Mouse (Mus musculus) Patski (cell line): ENCODE measurements around the gene Rad51. TPM values are rescaled to one million over a fixed set of nuclear protein-coding genes. Genes with fewer than 3 reads are reported as not detected.

Experiments
- ATAC-seq: fragments of 100-300 bp; one replicate; pipeline ENCODE4 v1.8.0; 2021
- CTCF ChIA-PET: fragments of 350-600 bp; sonication (Branson Sonifier 250); formaldehyde crosslinking; loops from one replicate; lab custom pipeline; 2022; ENCODE audit warnings: inconsistent platforms; lab: Charles Lee
- POLR2A ChIA-PET: fragments of 350-600 bp; sonication (Branson Sonifier 250); formaldehyde crosslinking; loops from one replicate; lab custom pipeline; 2022; ENCODE audit warnings: antibody characterized with exemption, inconsistent platforms; lab: Charles Lee
- DNase-seq: peaks from one replicate; pipeline ENCODE4 v3.0.0-alpha.2; 2011; ENCODE audit warnings: low read depth, low spot score
- H3K27me3 ChIP-seq: fragments of 371-371 bp; one replicate; pipeline ENCODE4 v1.5.1; 2021
- CTCF ChIP-seq: fragments of 100-300 bp; IDR thresholded peaks from one replicate; pipeline ENCODE4 v1.5.1; 2021
- in situ Hi-C: fragments of 300-500 bp; cut with MboI; formaldehyde crosslinking; loops from 3 replicates; pipeline ENCODE4 v1.11.1; 2018; ENCODE audit warnings: low pct_unique_long_range_greater_than_20kb, mixed read lengths
- polyA plus RNA-seq: library from polyadenylated mRNA; unstranded; gene quantifications from one replicate; pipeline ENCODE4 v1.2.3, GENCODE M21; 2021

Rad51 gene
- polyA plus RNA-seq, 1 experiment from 2014 or later, result 24.6 TPM

DNA sequence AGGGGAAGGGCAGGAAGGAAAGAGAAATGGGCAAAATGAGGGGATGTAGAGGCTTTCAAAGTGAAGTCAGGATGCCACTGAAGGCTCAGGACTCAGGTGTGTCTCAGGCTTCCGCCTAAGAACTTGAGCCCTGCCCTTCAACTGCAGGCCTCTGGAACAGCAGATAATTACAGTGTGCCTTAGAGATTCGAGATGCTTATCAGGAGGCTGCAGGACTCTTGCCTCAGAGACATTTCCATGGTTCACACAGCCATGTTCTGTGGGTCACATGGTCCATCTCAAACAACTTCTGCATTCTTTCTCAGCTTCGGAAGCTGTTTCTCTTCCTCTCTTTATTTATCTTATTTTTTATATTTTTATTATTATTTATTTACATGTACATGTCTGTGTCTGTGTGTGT lies 50.5 kb downstream of the Rad51 start:
- no peak for TF ChIP-seq CTCF
- ATAC-seq (no peak), DNase-seq (no peak)
- ChIA-PET CTCF (interaction anchor here (1.1 to 1.4 kb wide), 2 partner anchors 9 to 22 kb away, joined by 3 read pairs; no protein-coding TSS in a partner anchor), POLR2A (no interaction called here)
- in situ Hi-C loops, result no loop called here
- no peaks in the 10 kb centered on the region for H3K27me3 ChIP-seq

- ChIA-PET POLR2A (interaction anchor here (0.6 to 1.2 kb wide), 2 partner anchors 10 to 26 kb away, joined by 3 to 5 read pairs; partner anchors contain the start of gene Gm14137), CTCF (interaction anchor here (1.4 to 2.2 kb wide), 2 partner anchors 23 to 25 kb away, joined by 3 to 11 read pairs; no protein-coding TSS in a partner anchor)
- no peaks in the 10 kb centered on the region for H3K27me3 ChIP-seq
- no peak for ATAC-seq
- TF ChIP-seq CTCF, result no peak
- DNase-seq, result no peak
- in situ Hi-C loops, result no loop called here
These were observed 51.4 kb downstream of the Rad51 start for GRCm38 (mm10) chr2:119163999-119164398.

- CTCF ChIA-PET, result interaction anchor here (1.2 to 2.2 kb wide), 5 partner anchors 9 to 80 kb away, joined by 3 to 11 read pairs (median 3); partner anchors contain the start of gene Gm14137
- no peak for TF ChIP-seq CTCF
- ATAC-seq (no peak), DNase-seq (no peak)
- POLR2A ChIA-PET, result no interaction called here
- H3K27me3 ChIP-seq, result no peaks in the 10 kb centered on the region
- in situ Hi-C loops, result no loop called here
These were observed 52.8 kb downstream of the Rad51 start for GRCm38 (mm10) chr2:119165401-119165800.

GRCm38 (mm10) chr2:119166901-119167865 lies 54.6 kb downstream of the Rad51 start, which contains the start of gene Gchfr:
TSS of gene Gchfr (plus strand) at chr2:119167773.
- TF ChIP-seq CTCF, result no peak
- in situ Hi-C loops, result no loop called here
- POLR2A ChIA-PET, result no interaction called here
- DNase-seq (no peak), ATAC-seq (peak; percentile 64)
- CTCF ChIA-PET, result interaction anchor here (0.8 to 1.8 kb wide), 4 partner anchors 10 to 22 kb away, joined by 3 to 6 read pairs (median 4); no protein-coding TSS in a partner anchor
- H3K27me3 ChIP-seq, result no peaks in the 10 kb centered on the region

- ChIA-PET POLR2A (no interaction called here), CTCF (no interaction called here)
- ATAC-seq (no peak), DNase-seq (no peak)
- in situ Hi-C loops, result no loop called here
- no peaks in the 10 kb centered on the region for H3K27me3 ChIP-seq
- TF ChIP-seq CTCF, result no peak
These were observed 55.3 kb downstream of the Rad51 start for GRCm38 (mm10) chr2:119167866-119168256.

DNA sequence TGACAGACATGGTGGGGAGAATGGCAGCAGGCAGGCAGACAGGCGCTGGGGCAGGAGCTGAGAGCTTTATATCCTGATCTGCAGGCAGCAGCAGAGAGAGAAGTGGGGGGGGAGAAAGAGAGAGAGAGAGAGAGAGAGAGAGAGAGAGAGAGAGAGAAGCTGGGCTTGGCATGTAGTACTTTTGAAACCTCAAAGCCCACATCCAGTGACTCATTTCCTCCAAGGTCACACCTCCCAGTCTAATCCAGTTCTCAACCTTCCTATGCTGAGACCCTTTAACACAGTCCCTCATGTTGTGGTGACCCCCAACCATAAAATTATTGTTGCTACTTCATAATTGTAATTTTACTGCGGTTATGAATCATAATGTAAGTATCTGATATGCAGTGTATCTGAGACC lies 57.7 kb downstream of the Rad51 start:
- POLR2A ChIA-PET, result no interaction called here
- no peak for TF ChIP-seq CTCF
- CTCF ChIA-PET, result interaction anchor here (1.0 to 1.7 kb wide), 2 partner anchors 11 to 19 kb away, joined by 3 to 4 read pairs; no protein-coding TSS in a partner anchor
- ATAC-seq (no peak), DNase-seq (no peak)
- in situ Hi-C loops, result no loop called here
- H3K27me3 ChIP-seq, result no peaks in the 10 kb centered on the region

- H3K27me3 ChIP-seq, result no peaks in the 10 kb centered on the region
- ChIA-PET CTCF (interaction anchor here (1.0 to 2.0 kb wide), 3 partner anchors 9 to 18 kb away, joined by 3 to 7 read pairs (median 3); no protein-coding TSS in a partner anchor), POLR2A (no interaction called here)
- in situ Hi-C loops, result no loop called here
- no peak for DNase-seq
- no peak for ATAC-seq
- TF ChIP-seq CTCF, result no peak
These were observed 59.0 kb downstream of the Rad51 start for GRCm38 (mm10) chr2:119171574-119171973.

DNA sequence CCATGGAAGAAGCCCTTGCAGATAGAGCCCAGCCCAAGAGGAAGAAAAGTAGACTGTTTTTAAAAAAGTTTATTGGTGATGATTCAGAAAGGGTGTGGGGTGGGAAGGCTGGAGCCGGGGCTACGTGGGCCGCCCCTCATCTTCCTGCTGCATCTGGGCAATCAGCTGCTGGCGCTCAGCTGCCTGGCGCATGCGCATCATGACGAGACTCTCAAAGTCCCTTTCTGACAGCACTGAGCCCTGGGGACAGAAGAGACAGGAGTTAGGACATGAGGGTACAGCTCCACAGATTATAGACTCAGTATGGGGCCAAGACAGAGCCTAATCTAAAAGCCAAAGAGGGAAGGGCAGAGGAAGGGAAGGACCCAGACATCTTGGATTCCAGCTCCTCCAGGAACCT lies 59.9 kb downstream of the Rad51 start:
- ATAC-seq (no peak), DNase-seq (no peak)
- TF ChIP-seq CTCF, result no peak
- no peaks in the 10 kb centered on the region for H3K27me3 ChIP-seq
- CTCF ChIA-PET, result interaction anchor here (0.9 to 2.0 kb wide), 3 partner anchors 9 to 17 kb away, joined by 3 to 7 read pairs (median 3); no protein-coding TSS in a partner anchor
- in situ Hi-C loops, result no loop called here
- POLR2A ChIA-PET, result interaction anchor here (0.9 kb wide), 1 partner anchor 15 kb away, joined by 3 read pairs; the partner anchor contains the start of gene Rmdn3

DNA sequence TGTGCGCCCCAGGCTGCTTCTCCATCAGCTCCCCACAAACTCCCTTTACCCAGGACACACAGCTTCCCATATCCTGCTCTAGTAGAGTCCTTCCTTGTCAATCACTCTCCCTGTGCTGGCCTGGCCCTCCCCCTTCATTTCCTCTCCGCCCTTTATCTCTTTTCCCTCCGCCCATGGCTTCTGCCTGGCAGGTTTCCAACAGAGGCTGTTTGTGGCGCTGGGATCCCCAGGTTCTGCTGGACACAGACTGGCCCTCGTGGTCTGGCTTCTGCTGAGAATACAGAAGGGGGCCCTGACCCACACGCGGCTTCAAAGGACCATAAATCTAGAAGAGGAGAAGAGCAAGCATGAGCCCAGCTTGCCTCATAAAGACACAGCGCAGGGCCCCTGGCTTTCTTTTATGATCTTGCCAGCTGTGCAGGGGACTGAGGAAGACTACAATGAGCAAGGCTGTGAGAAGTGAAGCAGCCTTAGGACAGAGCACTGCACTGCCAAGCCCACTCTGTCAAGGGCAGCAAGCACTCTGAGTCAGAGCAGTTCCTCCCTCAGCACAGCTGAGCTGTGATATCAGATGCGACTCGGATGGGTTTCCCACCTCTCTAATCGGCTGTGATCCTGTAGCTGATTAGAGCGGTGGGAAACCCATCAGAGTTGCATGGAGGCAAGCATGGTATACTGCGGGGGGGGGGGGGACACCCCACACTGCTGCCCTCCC lies 60.4 kb downstream of the Rad51 start:
- in situ Hi-C loops, result no loop called here
- ChIA-PET CTCF (interaction anchor here (0.9 to 7.0 kb wide), 4 partner anchors 8 to 16 kb away, joined by 3 to 41 read pairs (median 5); no protein-coding TSS in a partner anchor), POLR2A (interaction anchor here (0.9 kb wide), 1 partner anchor 16 kb away, joined by 3 read pairs; the partner anchor contains the start of gene Rmdn3)
- no peaks in the 10 kb centered on the region for H3K27me3 ChIP-seq
- DNase-seq (no peak), ATAC-seq (no peak)
- TF ChIP-seq CTCF, result no peak
